Mouse (Mus musculus): Measurements from ENCODE around the gene Man2b1.
"Not testable (repeated sequence)": the region's sequence is repeated elsewhere in the genome, so short reads cannot be mapped to it uniquely, and the experiment has no call there.

DNA sequence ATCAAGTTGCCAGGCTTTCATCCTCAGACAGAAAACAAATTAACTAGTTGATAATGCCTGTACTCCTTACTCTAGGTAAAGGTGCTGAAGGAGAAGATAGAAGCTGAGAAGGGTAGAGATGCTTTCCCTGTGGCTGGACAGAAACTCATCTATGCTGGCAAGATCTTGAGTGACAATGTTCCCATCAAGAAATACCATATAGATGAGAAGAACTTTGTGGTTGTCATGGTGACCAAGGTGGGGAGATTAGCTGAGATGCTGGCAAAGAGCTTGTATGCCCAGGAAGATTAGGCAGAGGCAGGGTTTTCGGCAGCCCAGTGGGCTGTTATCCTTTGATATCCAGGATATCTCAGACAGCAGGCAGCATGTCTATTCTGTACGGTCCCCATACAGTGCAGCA lies 52.6 kb downstream of the Man2b1 start:
- TF ChIP-seq GATA1, TAL1 (IDR thresholded peaks at IDR 0.05; ENCODE audit: low read length): not testable (repeated sequence)

All from erythroblast, embryonic 14.5 days (primary cell).